Mouse (Mus musculus) cerebellum, postnatal 4 days (tissue): ENCODE data around the gene Asic2.

Experiments
- DNase-seq, 2 experiments: peaks; one replicate each; pipeline ENCODE4 v3.0.0; 2022; ENCODE audit warnings: low spot score in 2 of 2, mixed read lengths in 1 of 2

Gene Asic2

GRCm38 (mm10) chr11:81205471-81205870 lies 762.8 kb downstream of the Asic2 start:
- no peak for DNase-seq

GRCm38 (mm10) chr11:81202578-81202977 lies 765.7 kb downstream of the Asic2 start:
- DNase-seq: no peak

- DNase-seq: no peak
Measured at GRCm38 (mm10) chr11:81193856-81194255, 774.4 kb downstream of the Asic2 start.

GRCm38 (mm10) chr11:81192155-81192554 lies 776.1 kb downstream of the Asic2 start:
- DNase-seq: no peak

GRCm38 (mm10) chr11:81189103-81189502 lies 779.2 kb downstream of the Asic2 start:
- DNase-seq: no peak

- no peak for DNase-seq
Measured at GRCm38 (mm10) chr11:81187851-81188250, 780.4 kb downstream of the Asic2 start.

- DNase-seq: no peak
Measured at GRCm38 (mm10) chr11:81184721-81185120, 783.5 kb downstream of the Asic2 start.

- DNase-seq: no peak
Measured at GRCm38 (mm10) chr11:81164890-81165289, 803.4 kb downstream of the Asic2 start.

- no peak for DNase-seq
Measured at GRCm38 (mm10) chr11:81163056-81163455, 805.2 kb downstream of the Asic2 start.

- peak in 1 of 2 experiments; percentile 8 for DNase-seq
Measured at GRCm38 (mm10) chr11:81153841-81154240, 814.4 kb downstream of the Asic2 start.

- DNase-seq: peak; percentile 44 to 65
Measured at GRCm38 (mm10) chr11:81153161-81153840, 815.0 kb downstream of the Asic2 start.

GRCm38 (mm10) chr11:81152460-81153160 lies 815.6 kb downstream of the Asic2 start:
- DNase-seq: peak; percentile 47 to 72

GRCm38 (mm10) chr11:81152021-81152385 lies 816.3 kb downstream of the Asic2 start:
- peak; percentile 38 to 66 for DNase-seq

- DNase-seq: peak in 1 of 2 experiments; percentile 28
Measured at GRCm38 (mm10) chr11:81151286-81152020, 816.8 kb downstream of the Asic2 start.

GRCm38 (mm10) chr11:81150621-81151020 lies 817.6 kb downstream of the Asic2 start:
- DNase-seq: peak in 1 of 2 experiments; percentile 55

- peak in 1 of 2 experiments; percentile 36 for DNase-seq
Measured at GRCm38 (mm10) chr11:81148423-81148822, 819.8 kb downstream of the Asic2 start.

GRCm38 (mm10) chr11:81146574-81147157 lies 821.6 kb downstream of the Asic2 start:
- DNase-seq: no peak

GRCm38 (mm10) chr11:81135141-81135540 lies 833.1 kb downstream of the Asic2 start:
- DNase-seq: no peak

GRCm38 (mm10) chr11:81133950-81134349 lies 834.3 kb downstream of the Asic2 start:
- DNase-seq: no peak

GRCm38 (mm10) chr11:81132669-81133068 lies 835.6 kb downstream of the Asic2 start:
- DNase-seq: no peak

- DNase-seq: no peak
Measured at GRCm38 (mm10) chr11:81124363-81124762, 843.9 kb downstream of the Asic2 start.

- no peak for DNase-seq
Measured at GRCm38 (mm10) chr11:81120024-81120576, 848.2 kb downstream of the Asic2 start.
